Mouse (Mus musculus): ENCODE measurements around the gene Srr.
A peak's percentile ranks its signal among the peaks of the same experiment; 100 is the strongest.

Gene Srr

GRCm38 (mm10) chr11:74907850-74908249 is 17.9 kb downstream of the Srr start:
- no peak for DNase-seq (ENCODE audit: low spot score)

DNA sequence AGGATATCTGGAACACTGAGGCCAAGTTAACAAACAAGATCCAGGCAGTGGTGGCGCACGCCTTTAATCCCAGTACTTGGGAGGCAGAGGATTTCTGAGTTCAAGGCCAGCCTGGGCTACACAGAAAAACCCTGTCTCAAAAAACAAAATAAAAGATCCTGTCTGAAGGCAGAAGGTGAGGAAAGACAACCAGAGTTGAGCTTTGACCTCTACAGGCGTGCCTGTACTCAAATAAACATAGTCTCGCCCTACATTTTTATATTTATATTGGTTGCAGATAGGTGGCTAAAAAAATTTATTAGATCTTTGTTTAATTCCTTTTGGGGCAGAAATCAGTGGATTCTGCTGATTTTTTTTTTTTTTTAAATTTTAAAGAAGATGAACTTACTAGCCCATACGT is 23.3 kb downstream of the Srr start:
- no peak for DNase-seq (ENCODE audit: low spot score)

GRCm38 (mm10) chr11:74901555-74901954 is 24.2 kb downstream of the Srr start:
- DNase-seq (ENCODE audit: low spot score), result no peak

- no peak for DNase-seq (ENCODE audit: low spot score)
Observed at GRCm38 (mm10) chr11:74898517-74898827, 27.3 kb downstream of the Srr start.

- peak; percentile 94 for DNase-seq (ENCODE audit: low spot score)
Observed at GRCm38 (mm10) chr11:74897678-74898516, 27.9 kb downstream of the Srr start, which contains the start of gene Tsr1. Tsr1 (plus strand) TSS chr11:74898071.

DNA sequence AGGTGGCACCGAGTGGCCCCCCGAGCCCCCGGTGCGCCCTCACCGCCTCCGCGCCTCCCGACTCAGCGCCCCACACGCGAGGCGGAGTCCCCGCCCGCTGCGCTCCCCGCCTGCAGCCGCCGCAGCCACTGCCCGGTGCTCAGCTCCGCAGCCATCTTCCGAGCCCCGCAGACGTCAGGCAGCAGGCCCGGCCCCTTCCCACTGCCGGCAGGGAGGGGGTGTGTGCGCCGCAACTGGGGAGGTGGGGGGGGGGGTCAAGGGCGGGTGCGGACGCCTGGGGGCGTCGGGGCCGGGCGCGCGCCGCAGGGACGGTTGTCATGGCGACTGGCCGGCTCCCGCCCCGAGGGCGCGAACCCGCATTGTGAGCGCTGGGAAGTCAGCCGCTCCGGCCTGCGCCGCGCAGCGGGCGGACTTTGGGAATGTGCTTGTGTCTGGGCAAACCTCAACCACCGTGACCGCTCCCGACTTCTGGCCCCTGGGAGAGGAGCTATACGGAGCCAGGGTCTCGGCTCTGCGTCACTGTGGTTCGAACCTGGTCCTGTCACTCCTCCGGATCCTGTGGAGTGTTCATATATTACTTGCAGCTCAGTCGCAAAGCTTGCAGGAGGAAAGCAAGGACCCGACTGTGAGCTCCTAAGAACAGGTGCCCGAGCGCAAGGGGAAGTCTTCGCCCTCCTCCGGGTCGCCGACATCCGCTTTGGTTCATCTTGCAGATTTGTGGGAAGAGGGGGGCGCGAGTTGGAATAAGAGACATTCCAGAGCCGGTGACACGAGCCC is 28.7 kb downstream of the Srr start, which contains the start of gene Sgsm2:
TSS of gene Sgsm2 (minus strand) at position 160 of the 777 bp plus-strand sequence.
- DNase-seq (ENCODE audit: low spot score), result peak; percentile 75

DNA sequence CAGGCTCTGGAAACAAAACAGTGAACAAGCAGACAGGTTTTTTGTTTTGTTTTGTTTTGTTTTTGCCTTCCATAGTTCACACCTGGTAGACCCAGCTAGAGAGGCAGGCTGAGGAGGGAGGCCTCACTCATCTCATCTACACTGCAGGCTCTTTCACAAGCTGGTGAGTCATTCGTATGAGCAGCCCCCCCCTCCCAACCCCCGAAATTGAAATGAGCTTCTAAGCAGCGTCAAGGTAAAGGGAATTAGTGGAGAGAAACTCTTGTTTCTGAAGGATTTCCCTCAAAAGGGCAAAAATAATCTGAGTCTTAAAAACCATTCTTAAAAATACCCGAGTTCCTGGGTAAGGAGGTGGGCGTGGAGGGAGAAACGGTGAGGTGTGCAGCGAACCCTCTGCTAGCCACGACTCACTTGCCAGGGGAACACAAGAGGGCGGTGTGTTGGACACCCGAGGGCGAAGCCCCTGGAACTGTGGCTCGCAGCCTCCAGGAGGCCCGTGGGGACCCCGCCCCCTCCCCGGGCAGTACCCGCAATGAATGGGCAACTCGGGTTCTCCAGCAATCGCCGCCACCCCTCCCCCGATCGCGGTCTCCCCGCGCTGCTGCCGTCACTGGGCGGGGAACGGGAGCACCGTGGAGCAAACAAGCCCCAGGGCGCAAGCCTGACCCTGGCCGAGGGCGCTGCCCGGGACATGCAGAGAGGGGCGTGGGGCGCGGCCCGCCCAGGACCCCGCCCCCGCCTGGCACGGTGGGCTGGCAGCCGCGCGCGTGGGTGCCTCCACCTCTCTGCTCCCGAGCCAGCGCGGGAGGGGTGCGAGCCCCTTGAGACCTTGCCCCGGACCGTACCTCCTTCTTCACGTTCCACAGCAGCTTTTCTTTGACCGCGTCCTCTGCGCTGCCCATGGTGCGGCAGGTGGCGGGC is 29.5 kb downstream of the Srr start:
- DNase-seq (ENCODE audit: low spot score), result peak; percentile 66

DNA sequence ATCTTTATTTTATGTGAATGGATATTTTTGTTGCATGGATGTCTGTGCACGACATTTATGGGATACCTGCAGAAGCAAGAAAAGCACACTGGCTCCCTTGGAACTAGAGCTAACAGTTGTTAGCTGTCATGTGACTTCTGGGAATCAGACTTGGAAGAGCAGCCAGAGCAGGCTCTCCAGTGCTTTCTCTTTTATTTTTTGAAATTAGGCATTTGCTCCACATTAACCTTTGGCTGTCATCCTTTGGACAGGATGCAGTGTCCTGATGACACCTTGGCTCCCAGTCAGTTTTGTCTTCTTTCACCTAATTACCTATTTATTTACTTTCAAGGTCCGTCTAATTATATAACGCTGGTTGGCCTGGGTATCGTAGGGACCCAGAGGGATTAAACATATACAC is 31.1 kb downstream of the Srr start:
- no peak for DNase-seq (ENCODE audit: low spot score)

DNA sequence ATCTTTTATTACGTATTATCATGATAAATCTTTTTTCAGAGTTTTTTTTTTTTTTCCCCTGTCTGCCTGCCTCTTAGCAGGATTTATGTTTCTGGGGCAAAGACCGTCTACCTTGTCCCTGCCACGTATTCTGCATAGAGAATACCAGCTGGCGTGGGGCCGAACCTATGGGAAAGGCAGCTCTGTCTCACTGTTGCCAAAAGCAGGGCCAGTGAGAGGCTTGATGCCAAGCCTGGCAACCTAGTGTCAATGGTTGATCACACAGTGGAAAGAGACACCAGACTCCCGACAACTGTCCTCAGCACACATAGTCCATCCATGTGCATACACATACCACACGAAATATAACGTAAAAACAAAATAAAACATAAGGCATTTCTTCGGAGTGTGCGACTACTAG is 42.6 kb downstream of the Srr start:
- DNase-seq (ENCODE audit: low spot score), result no peak

DNA sequence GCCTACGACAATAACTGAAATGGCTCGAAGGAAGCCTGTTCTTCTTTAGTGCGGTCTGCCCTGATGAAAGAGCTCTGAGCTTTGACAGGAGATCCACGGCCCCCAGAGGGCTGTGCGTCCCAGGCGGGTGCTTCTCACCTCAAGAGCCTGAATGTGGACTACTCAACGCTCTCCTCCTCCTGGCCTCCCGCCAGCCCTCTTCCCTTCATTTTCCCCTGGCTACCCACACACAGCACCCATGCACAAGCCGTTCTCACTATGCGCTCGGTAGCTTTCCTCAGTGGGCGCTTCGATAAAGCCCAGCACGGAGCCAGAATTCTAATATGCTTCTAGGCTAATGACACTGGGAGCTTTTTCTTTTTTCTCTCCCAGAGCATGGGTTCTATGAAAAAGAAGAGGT is 43.8 kb downstream of the Srr start:
- no peak for DNase-seq (ENCODE audit: low spot score)

GRCm38 (mm10) chr11:74880999-74881398 is 44.7 kb downstream of the Srr start:
- no peak for DNase-seq (ENCODE audit: low spot score)

DNA sequence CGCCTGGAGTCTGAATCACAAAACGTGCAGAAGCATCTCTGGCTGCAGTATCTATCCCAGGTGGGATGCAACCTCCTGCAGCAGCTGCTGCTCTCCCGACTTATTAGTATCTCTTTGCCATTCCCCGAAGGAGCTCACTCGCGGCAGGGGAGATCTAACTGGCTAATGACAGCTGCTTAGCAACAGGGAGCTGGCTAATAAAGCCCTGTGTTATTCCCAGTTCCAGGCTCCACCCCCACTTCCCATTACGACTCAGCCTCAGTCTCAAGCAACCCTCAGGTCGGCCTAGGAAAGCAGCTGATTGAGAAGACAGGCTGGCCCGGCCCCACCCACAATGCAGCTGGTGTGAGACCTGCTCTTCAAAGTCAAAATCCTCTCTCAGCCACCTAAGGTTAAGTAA is 48.9 kb downstream of the Srr start:
- DNase-seq (ENCODE audit: low spot score), result peak; percentile 78

DNA sequence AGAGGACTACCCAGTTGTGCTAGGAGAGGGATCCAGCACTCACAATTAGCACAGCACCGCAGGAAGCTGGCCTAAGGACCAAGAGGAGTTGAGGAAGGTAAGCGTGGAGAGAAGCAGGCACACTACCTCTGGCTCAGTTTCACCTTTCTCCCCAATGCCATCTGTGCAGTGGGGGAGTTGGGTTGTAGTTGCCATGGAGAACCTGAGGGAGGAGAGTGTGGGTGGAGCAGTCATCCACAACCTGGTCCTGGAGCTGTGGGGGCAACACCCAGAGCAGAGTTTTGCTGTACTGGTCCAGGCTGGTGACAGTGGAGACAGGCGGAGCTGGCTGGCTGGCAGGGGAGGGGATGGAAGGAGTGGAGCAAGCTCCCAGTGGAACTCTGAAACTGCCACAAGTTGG is 51.1 kb downstream of the Srr start:
- DNase-seq (ENCODE audit: low spot score), result no peak

DNA sequence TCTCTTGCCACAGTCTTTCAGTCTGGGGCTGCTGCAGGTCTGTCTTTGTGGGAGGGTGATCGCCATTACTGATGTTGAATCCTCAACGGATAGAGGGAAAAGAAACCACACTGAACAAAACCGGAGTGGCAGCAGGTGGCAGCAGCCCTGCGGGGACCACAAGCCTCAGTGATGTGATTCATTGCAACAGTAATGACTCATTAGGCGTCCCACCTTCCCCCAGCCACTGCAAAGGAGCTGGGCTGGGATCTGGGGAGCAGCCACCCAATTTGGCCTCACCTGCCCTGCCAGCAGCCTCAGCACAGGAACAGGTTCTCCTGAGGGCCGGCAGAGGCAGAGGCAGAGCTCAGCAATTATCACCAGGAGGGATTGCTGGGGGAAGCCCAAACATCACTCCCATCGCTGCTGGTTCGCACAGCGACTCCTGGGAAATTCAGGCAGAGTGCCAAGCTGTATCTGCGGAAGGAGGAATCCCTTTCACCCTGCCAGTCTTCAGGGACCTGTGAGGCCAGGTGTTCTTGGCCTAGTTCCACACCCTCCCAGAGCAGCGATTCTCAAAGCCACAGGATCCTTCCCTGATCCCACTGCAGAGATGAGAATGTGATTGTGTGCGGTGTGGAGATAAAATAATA is 54.6 kb downstream of the Srr start:
- DNase-seq (ENCODE audit: low spot score), result peak; percentile 30

DNA sequence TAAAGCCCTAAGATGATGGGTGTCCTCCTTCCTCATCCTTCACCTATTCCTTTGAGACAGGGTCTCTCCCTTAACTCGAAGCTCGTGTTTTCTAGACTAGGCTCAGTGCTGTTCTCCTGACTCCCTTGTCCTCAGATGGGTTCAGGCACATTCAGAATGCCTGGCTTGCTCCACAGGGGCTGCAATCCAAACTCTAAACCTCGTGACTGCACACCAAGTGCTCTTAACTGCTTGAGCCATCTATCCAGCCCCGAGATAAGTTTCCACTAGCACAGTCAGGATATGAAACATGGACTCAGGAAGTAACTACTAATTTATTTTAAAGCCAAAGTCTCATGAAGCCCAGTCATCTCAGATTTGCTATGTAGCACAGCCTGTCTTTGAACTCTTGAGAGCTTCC is 55.2 kb downstream of the Srr start:
- DNase-seq (ENCODE audit: low spot score), result no peak

DNA sequence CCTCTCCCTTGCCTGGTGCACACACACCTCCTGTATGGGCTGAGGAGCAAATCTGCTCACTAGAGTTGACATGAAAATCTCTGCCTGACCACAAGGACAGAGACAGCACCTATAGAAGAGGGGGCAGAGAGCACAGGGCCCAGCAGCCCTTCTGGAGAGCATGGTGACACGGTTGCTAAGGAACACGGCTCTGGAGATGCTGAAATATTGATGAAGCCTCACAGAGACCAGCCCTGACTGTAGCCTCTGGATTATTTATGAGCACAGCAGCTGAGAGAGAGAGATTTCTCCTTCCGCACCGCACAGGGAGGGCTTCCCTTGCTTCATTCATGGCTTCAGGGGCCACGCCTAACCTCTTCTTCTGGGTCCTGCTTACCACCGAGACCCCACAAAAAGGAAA is 56.1 kb downstream of the Srr start:
- DNase-seq (ENCODE audit: low spot score), result peak; percentile 65

GRCm38 (mm10) chr11:74868046-74868760 is 57.5 kb downstream of the Srr start:
- no peak for DNase-seq (ENCODE audit: low spot score)

DNA sequence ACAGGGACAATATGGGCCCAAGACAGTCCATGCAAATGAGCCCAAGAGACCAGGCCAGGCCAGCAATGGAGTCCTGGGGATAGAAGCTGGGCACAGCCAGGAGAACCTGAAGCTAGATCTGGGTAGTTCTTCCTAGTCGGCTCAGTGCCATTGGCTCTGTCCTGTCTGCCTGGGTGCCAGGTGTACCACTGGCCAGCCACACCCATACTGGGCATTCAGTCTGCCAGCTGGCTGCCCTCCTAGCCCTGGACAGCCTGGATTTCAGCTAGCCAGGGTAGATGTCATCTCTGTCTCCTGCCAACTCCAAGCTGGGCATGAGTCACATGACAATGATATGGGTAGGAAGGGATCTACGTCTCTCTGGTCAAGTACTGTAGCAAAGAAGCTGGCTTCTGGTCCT is 58.6 kb downstream of the Srr start:
- DNase-seq (ENCODE audit: low spot score), result no peak

GRCm38 (mm10) chr11:74866640-74867039 is 59.1 kb downstream of the Srr start:
- no peak for DNase-seq (ENCODE audit: low spot score)

GRCm38 (mm10) chr11:74865252-74865651 is 60.5 kb downstream of the Srr start:
- DNase-seq (ENCODE audit: low spot score), result no peak

- no peak for DNase-seq (ENCODE audit: low spot score)
Observed at GRCm38 (mm10) chr11:74864421-74864820, 61.3 kb downstream of the Srr start.
